Mouse (Mus musculus) CH12.LX (cell line): ENCODE measurements at regions not wholly inside any gene's neighbourhood (a gene's known extent, or its start where the extent isn't known, plus 50 kb on each side); places are given as distances from the start of the nearest gene placed in this dataset.

Source experiments
- CTCF ChIP-seq, 2 experiments: IDR thresholded peaks in 1 of 2; conservative IDR thresholded peaks in 1 of 2; 2 replicates each; pipeline ENCODE4 v1.5.1; 2011 to 2012; ENCODE audit warnings: low read depth in 2 of 2, low read length in 2 of 2, improper control_type of control experiment in 1 of 2, inconsistent platforms in 1 of 2, mild to moderate bottlenecking in 1 of 2, moderate library complexity in 1 of 2
- HCFC1 ChIP-seq: IDR thresholded peaks from 2 replicates; pipeline ENCODE4 v1.6.1; 2012; ENCODE audit warnings: low read depth, mild to moderate bottlenecking, inconsistent platforms, low read length, improper control_type of control experiment
- JUN ChIP-seq: IDR thresholded peaks from 2 replicates; pipeline ENCODE4 v1.6.1; 2011; ENCODE audit warnings: low read depth, mild to moderate bottlenecking, low read length, improper control_type of control experiment, moderate library complexity; ENCODE audit not compliant: insufficient read depth
- JUND ChIP-seq: conservative IDR thresholded peaks from 2 replicates; pipeline ENCODE4 v1.6.1; 2011; ENCODE audit warnings: low read depth, low read length, improper control_type of control experiment
- MXI1 ChIP-seq: IDR thresholded peaks from 2 replicates; pipeline ENCODE4 v1.6.1; 2011; ENCODE audit warnings: mild to moderate bottlenecking, low read depth, low read length, improper control_type of control experiment
- MYC ChIP-seq: IDR thresholded peaks from 2 replicates; pipeline ENCODE4 v1.6.1; 2011; ENCODE audit warnings: low read depth, mild to moderate bottlenecking, improper control_type of control experiment, low read length
- POLR2A ChIP-seq: IDR thresholded peaks from 2 replicates; pipeline ENCODE4 v1.6.1; 2011; ENCODE audit warnings: low read depth, mild to moderate bottlenecking, improper control_type of control experiment, low read length
- ZC3H11A ChIP-seq: IDR thresholded peaks from 2 replicates; pipeline ENCODE4 v1.6.1; 2012; ENCODE audit warnings: low read depth, mild to moderate bottlenecking, inconsistent platforms, low read length, improper control_type of control experiment

DNA sequence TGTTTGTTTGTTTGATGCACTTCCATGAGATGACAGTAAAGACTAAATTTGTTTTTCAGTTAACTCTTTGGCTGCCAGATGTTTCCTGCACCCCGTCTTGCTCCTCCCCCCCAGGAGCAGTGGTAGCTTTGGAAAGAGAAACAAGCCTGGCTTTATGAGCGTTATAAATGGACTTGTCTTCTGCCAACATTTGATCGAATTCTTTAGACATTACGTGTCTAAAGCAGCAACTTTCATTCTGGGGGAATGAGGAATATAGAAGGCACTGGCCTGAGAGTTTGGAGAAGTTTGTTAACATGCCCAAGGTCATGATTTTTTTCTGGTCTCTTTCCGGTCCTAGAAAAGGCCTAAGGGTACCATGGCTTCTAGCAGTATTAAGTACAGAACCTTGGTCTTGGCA is 148.8 kb upstream of the Fbxl4 start:
- TF ChIP-seq POLR2A (no peak), ZC3H11A (no peak), JUN (no peak), MXI1 (no peak), HCFC1 (no peak), JUND (no peak), CTCF (conservative IDR thresholded peaks at IDR 0.05 in 1 of 2, IDR thresholded peaks at IDR 0.05 in 1 of 2; ENCODE audit: low read depth in 2 of 2, low read length in 2 of 2) (no peak), MYC (no peak)
